Mouse (Mus musculus): ENCODE results near the gene L3mbtl3. TPM values are rescaled to one million over a fixed set of nuclear protein-coding genes. Genes with fewer than 3 reads are reported as not detected.

Gene L3mbtl3
- polyA plus RNA-seq, 1 experiment from 2014 or later: 21.0 TPM

- Histone ChIP-seq H3K9me3 (no peaks in the 10 kb centered on the region), H3K4me3 (no peak overlapping the region), H3K4me1 (no peaks in the 10 kb centered on the region), H3K27me3 (replicated peaks; ENCODE audit: low read depth, poor library complexity, severe bottlenecking) (no peaks in the 10 kb centered on the region), H3K36me3 (replicated peaks) (peaks cover 37% of the 10 kb centered on the region), H3K27ac (replicated peaks) (no peak overlapping the region)
- WGBS: 87% methylated on average over 8 of the region's 8 CpGs
- DNase-seq (ENCODE audit: low spot score): no peak
Measured at GRCm38 (mm10) chr10:26364326-26364856, 11.4 kb downstream of the L3mbtl3 start.

GRCm38 (mm10) chr10:26363605-26364004 lies 12.2 kb downstream of the L3mbtl3 start:
- no peaks in the 10 kb centered on the region for H3K4me1 ChIP-seq
- peaks cover 31% of the 10 kb centered on the region for H3K36me3 ChIP-seq (replicated peaks)
- H3K27me3 ChIP-seq (replicated peaks; ENCODE audit: low read depth, poor library complexity, severe bottlenecking): no peaks in the 10 kb centered on the region
- no peak overlapping the region for H3K4me3 ChIP-seq
- no peak overlapping the region for H3K27ac ChIP-seq (replicated peaks)
- DNase-seq (ENCODE audit: low spot score): no peak
- WGBS: 72% methylated on average over 3 of the region's 3 CpGs
- no peaks in the 10 kb centered on the region for H3K9me3 ChIP-seq

GRCm38 (mm10) chr10:26358798-26359197 lies 17.0 kb downstream of the L3mbtl3 start:
- H3K27me3 ChIP-seq (replicated peaks; ENCODE audit: low read depth, poor library complexity, severe bottlenecking): no peaks in the 10 kb centered on the region

GRCm38 (mm10) chr10:26358231-26358630 lies 17.5 kb downstream of the L3mbtl3 start:
- Histone ChIP-seq H3K27ac (replicated peaks) (no peak overlapping the region), H3K4me3 (no peak overlapping the region), H3K36me3 (replicated peaks) (peaks cover 28% of the 10 kb centered on the region), H3K4me1 (no peaks in the 10 kb centered on the region), H3K9me3 (peaks cover 3% of the 10 kb centered on the region; the same call in 1 of the 2 replicates), H3K27me3 (replicated peaks; ENCODE audit: low read depth, poor library complexity, severe bottlenecking) (no peaks in the 10 kb centered on the region)
- WGBS: 96% methylated on average over 5 of the region's 5 CpGs
- no peak for DNase-seq (ENCODE audit: low spot score)

More at GRCm38 (mm10) chr10:26358798-26359197, 17.0 kb downstream of the L3mbtl3 start:
- no peaks in the 10 kb centered on the region for H3K4me1 ChIP-seq
- DNase-seq (ENCODE audit: low spot score): no peak
- H3K9me3 ChIP-seq: peaks cover 3% of the 10 kb centered on the region; the same call in 1 of the 2 replicates
- H3K36me3 ChIP-seq (replicated peaks): peaks cover 28% of the 10 kb centered on the region
- no peak overlapping the region for H3K4me3 ChIP-seq
- H3K27ac ChIP-seq (replicated peaks): no peak overlapping the region
- WGBS: 90% methylated on average over 6 of the region's 6 CpGs

GRCm38 (mm10) chr10:26353781-26354180 lies 22.0 kb downstream of the L3mbtl3 start:
- no peak overlapping the region for H3K4me3 ChIP-seq
- H3K27ac ChIP-seq (replicated peaks): no peak overlapping the region
- H3K27me3 ChIP-seq (replicated peaks; ENCODE audit: low read depth, poor library complexity, severe bottlenecking): no peaks in the 10 kb centered on the region
- WGBS: 61% methylated on average over 4 of the region's 4 CpGs
- peaks cover 6% of the 10 kb centered on the region; the same call in 1 of the 2 replicates for H3K4me1 ChIP-seq
- peaks cover 49% of the 10 kb centered on the region for H3K36me3 ChIP-seq (replicated peaks)
- H3K9me3 ChIP-seq: peaks cover 3% of the 10 kb centered on the region; the same call in 1 of the 2 replicates
- no peak for DNase-seq (ENCODE audit: low spot score)

GRCm38 (mm10) chr10:26351129-26351738 lies 24.5 kb downstream of the L3mbtl3 start:
- 85% methylated on average over 7 of the region's 7 CpGs for WGBS

GRCm38 (mm10) chr10:26350153-26350552 lies 25.6 kb downstream of the L3mbtl3 start:
- no peak for DNase-seq (ENCODE audit: low spot score)
- Histone ChIP-seq H3K27ac (replicated peaks) (no peak overlapping the region), H3K4me3 (no peak overlapping the region), H3K27me3 (replicated peaks; ENCODE audit: low read depth, poor library complexity, severe bottlenecking) (no peaks in the 10 kb centered on the region), H3K9me3 (no peaks in the 10 kb centered on the region), H3K36me3 (replicated peaks) (peaks cover 50% of the 10 kb centered on the region), H3K4me1 (peaks cover 13% of the 10 kb centered on the region)
- WGBS: 66% methylated on average over 1 of the region's 1 CpGs

More at GRCm38 (mm10) chr10:26351129-26351738, 24.5 kb downstream of the L3mbtl3 start:
- H3K27me3 ChIP-seq (replicated peaks; ENCODE audit: low read depth, poor library complexity, severe bottlenecking): no peaks in the 10 kb centered on the region
- H3K27ac ChIP-seq (replicated peaks): no peak overlapping the region
- H3K4me1 ChIP-seq: peaks cover 13% of the 10 kb centered on the region
- H3K9me3 ChIP-seq: peaks cover 3% of the 10 kb centered on the region; the same call in 1 of the 2 replicates
- DNase-seq (ENCODE audit: low spot score): no peak
- H3K36me3 ChIP-seq (replicated peaks): peaks cover 59% of the 10 kb centered on the region
- H3K4me3 ChIP-seq: no peak overlapping the region

GRCm38 (mm10) chr10:26347614-26348013 lies 28.2 kb downstream of the L3mbtl3 start:
- Histone ChIP-seq H3K36me3 (replicated peaks) (peaks cover 68% of the 10 kb centered on the region), H3K27me3 (replicated peaks; ENCODE audit: low read depth, poor library complexity, severe bottlenecking) (no peaks in the 10 kb centered on the region), H3K4me1 (peaks cover 13% of the 10 kb centered on the region), H3K4me3 (no peak overlapping the region), H3K27ac (replicated peaks) (no peak overlapping the region), H3K9me3 (no peaks in the 10 kb centered on the region)
- no peak for DNase-seq (ENCODE audit: low spot score)
- 37% methylated on average over 7 of the region's 7 CpGs for WGBS

- Histone ChIP-seq H3K9me3 (no peaks in the 10 kb centered on the region), H3K27me3 (replicated peaks; ENCODE audit: low read depth, poor library complexity, severe bottlenecking) (no peaks in the 10 kb centered on the region), H3K36me3 (replicated peaks) (peaks cover 74% of the 10 kb centered on the region), H3K4me3 (no peak overlapping the region), H3K4me1 (peaks cover 7% of the 10 kb centered on the region), H3K27ac (replicated peaks) (no peak overlapping the region)
- 96% methylated on average over 1 of the region's 1 CpGs for WGBS
- DNase-seq (ENCODE audit: low spot score): no peak
Measured at GRCm38 (mm10) chr10:26345879-26346278, 29.9 kb downstream of the L3mbtl3 start.

- no peaks in the 10 kb centered on the region for H3K9me3 ChIP-seq
Measured at GRCm38 (mm10) chr10:26337896-26338503, 37.8 kb downstream of the L3mbtl3 start.

GRCm38 (mm10) chr10:26333966-26334365 lies 41.8 kb downstream of the L3mbtl3 start:
- Histone ChIP-seq H3K27ac (replicated peaks) (no peak overlapping the region), H3K9me3 (no peaks in the 10 kb centered on the region), H3K27me3 (replicated peaks; ENCODE audit: low read depth, poor library complexity, severe bottlenecking) (no peaks in the 10 kb centered on the region), H3K4me1 (peaks cover 3% of the 10 kb centered on the region; the same call in 1 of the 2 replicates), H3K36me3 (replicated peaks) (peaks cover 82% of the 10 kb centered on the region), H3K4me3 (no peak overlapping the region)
- DNase-seq (ENCODE audit: low spot score): no peak
- 46% methylated on average over 5 of the region's 5 CpGs for WGBS

More at GRCm38 (mm10) chr10:26337896-26338503, 37.8 kb downstream of the L3mbtl3 start:
- H3K27ac ChIP-seq (replicated peaks): no peak overlapping the region
- peaks cover 95% of the 10 kb centered on the region for H3K36me3 ChIP-seq (replicated peaks)
- H3K4me1 ChIP-seq: peaks cover under 1% of the 10 kb centered on the region; the same call in 1 of the 2 replicates
- no peak for DNase-seq (ENCODE audit: low spot score)
- WGBS: 89% methylated on average over 23 of the region's 23 CpGs
- no peak overlapping the region for H3K4me3 ChIP-seq
- H3K27me3 ChIP-seq (replicated peaks; ENCODE audit: low read depth, poor library complexity, severe bottlenecking): no peaks in the 10 kb centered on the region

GRCm38 (mm10) chr10:26332781-26333180 lies 43.0 kb downstream of the L3mbtl3 start:
- DNase-seq (ENCODE audit: low spot score): no peak
- whole genome bisulfite sequencing: 21% methylated on average over 2 of the region's 2 CpGs
- Histone ChIP-seq H3K9me3 (no peaks in the 10 kb centered on the region), H3K4me1 (peaks cover 3% of the 10 kb centered on the region; the same call in 1 of the 2 replicates), H3K27ac (replicated peaks) (no peak overlapping the region), H3K27me3 (replicated peaks; ENCODE audit: low read depth, poor library complexity, severe bottlenecking) (no peaks in the 10 kb centered on the region), H3K36me3 (replicated peaks) (peaks cover 78% of the 10 kb centered on the region), H3K4me3 (no peak overlapping the region)

GRCm38 (mm10) chr10:26328843-26329242 lies 46.9 kb downstream of the L3mbtl3 start:
- 71% methylated on average over 3 of the region's 3 CpGs for WGBS
- Histone ChIP-seq H3K27me3 (replicated peaks; ENCODE audit: low read depth, poor library complexity, severe bottlenecking) (no peaks in the 10 kb centered on the region), H3K4me1 (peaks cover 3% of the 10 kb centered on the region; the same call in 1 of the 2 replicates), H3K9me3 (no peaks in the 10 kb centered on the region), H3K27ac (replicated peaks) (no peak overlapping the region), H3K36me3 (replicated peaks) (peaks cover 78% of the 10 kb centered on the region), H3K4me3 (no peak overlapping the region)
- no peak for DNase-seq (ENCODE audit: low spot score)
